Mouse (Mus musculus): ENCODE measurements at regions not wholly inside any gene's neighbourhood (a gene's known extent, or its start where the extent isn't known, plus 50 kb on each side); places are given as distances from the start of the nearest gene placed in this dataset.

DNA sequence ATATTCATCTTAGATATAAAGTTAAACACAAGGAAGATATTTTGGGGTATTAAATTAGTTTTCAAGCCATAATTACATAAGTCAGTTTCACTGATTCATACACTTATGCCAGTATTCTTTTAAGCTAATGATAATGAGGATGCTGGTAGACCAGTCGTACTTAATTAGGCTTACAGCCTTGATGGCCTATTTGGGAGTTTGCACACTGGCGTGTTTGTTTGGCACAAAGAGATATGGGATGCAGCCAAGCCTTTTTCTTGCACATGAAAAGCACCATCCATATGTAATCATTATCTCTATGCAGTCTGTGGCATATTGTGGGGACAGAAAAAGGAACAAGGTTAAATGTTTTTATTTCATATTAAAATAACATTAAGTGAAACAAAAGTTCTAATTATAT, 1234.7 kb downstream of the D3Ertd751e start:
- DNase-seq, result peak; percentile 68 to 75

Measured in cerebellum, postnatal 14 days (tissue).